Comparison of ENCODE assay signal across 8 mouse cellular contexts in the genomic region with DNA sequence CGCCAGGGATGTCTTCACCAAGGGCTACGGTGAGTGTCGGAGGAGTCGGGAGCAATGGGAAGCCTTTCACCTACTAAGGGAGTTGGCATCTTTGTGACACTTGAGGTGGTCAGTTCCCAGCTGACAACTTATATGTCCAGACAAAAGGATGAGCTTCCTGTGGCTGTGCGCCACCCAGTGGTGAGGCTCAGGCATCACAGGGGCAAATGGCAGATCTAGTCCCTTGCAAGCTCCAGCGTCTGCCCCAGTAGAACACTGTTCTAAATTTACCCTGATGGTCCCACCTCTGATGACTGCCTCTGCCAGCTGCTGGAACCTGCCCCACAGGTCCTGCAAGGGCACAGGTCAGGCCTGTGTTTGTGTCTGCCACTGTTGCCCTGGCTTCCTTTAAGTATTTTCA. TPM values are rescaled to one million over a fixed set of nuclear protein-coding genes. Genes with fewer than 3 reads are reported as not detected.
DNase-seq lines count a peak whose midpoint lies in the region; ATAC-seq and TF ChIP-seq lines count a peak whose summit lies in the region.

No protein-coding gene starts in this region.

- ATAC-seq in hindbrain, embryonic 11.5 days (ENCODE audit: low FRiP score): no peak
- ATAC-seq in lung, embryonic 14.5 days (ENCODE audit: insufficient read depth): no peak; the same call in 1 of the 2 replicates

- H3K4me3 ChIP-seq in left cerebral cortex, adult 2 months: no peak overlapping the region
- H3K4me3 ChIP-seq in embryonic facial prominence, embryonic 10.5 days: no peak overlapping the region
- no peak overlapping the region for H3K4me3 ChIP-seq in hindbrain, embryonic 11.5 days (ENCODE audit: low read depth, low read length)
- no peak overlapping the region for H3K4me3 ChIP-seq in lung, embryonic 14.5 days (ENCODE audit: low read depth, low read length)

- no peaks in the 10 kb centered on the region for H3K27me3 ChIP-seq in embryonic facial prominence, embryonic 10.5 days (replicated peaks; ENCODE audit: low read depth, poor library complexity, severe bottlenecking)
- no peaks in the 10 kb centered on the region for H3K27me3 ChIP-seq in hindbrain, embryonic 11.5 days (ENCODE audit: control insufficient read depth, insufficient read depth, low read length)
- no peaks in the 10 kb centered on the region for H3K27me3 ChIP-seq in lung, embryonic 14.5 days (ENCODE audit: insufficient read depth, low read length)

- H3K9me3 ChIP-seq in embryonic facial prominence, embryonic 10.5 days: no peaks in the 10 kb centered on the region
- no peaks in the 10 kb centered on the region for H3K9me3 ChIP-seq in hindbrain, embryonic 11.5 days (ENCODE audit: control insufficient read depth, low read length)
- no peaks in the 10 kb centered on the region for H3K9me3 ChIP-seq in lung, embryonic 14.5 days (ENCODE audit: low read depth, low read length)

- DNase-seq in left cerebral cortex, adult 2 months (ENCODE audit: extremely low spot score in 1 of 2, low spot score in 2 of 2): peak; percentile 36 to 39
- DNase-seq in left cerebral cortex, adult 8-10 months (ENCODE audit: low spot score in 2 of 2): no peak
- peak; percentile 80 for DNase-seq in R1 (ENCODE audit: low read depth, low spot score)
- DNase-seq in embryonic facial prominence, embryonic 10.5 days (ENCODE audit: low spot score): peak; percentile 69
- peak; percentile 77 for DNase-seq in hindbrain, embryonic 11.5 days (ENCODE audit: low spot score)
- DNase-seq in lung, embryonic 14.5 days: peak; percentile 81
- DNase-seq in right cerebral cortex, postnatal 4 days: peak; percentile 44
- DNase-seq in urinary bladder, postnatal 4 days (ENCODE audit: low spot score in 2 of 2): peak; percentile 44 to 69

- no peak overlapping the region for H3K27ac ChIP-seq in left cerebral cortex, adult 2 months
- no peak overlapping the region for H3K27ac ChIP-seq in embryonic facial prominence, embryonic 10.5 days (replicated peaks)
- no peak overlapping the region for H3K27ac ChIP-seq in hindbrain, embryonic 11.5 days (ENCODE audit: low read depth, low read length)
- no peak overlapping the region for H3K27ac ChIP-seq in lung, embryonic 14.5 days (ENCODE audit: low read depth)

- peak; percentile 86 for TF ChIP-seq CTCF in left cerebral cortex, adult 2 months (IDR thresholded peaks at IDR 0.05)
- peak; percentile 92 for TF ChIP-seq CTCF in lung, embryonic 14.5 days (IDR thresholded peaks at IDR 0.05; ENCODE audit: low read depth)

- H3K9ac ChIP-seq in hindbrain, embryonic 11.5 days (ENCODE audit: low read depth, low read length): no peak overlapping the region
- H3K9ac ChIP-seq in lung, embryonic 14.5 days: no peak overlapping the region

- peaks cover 58% of the 10 kb centered on the region for H3K36me3 ChIP-seq in embryonic facial prominence, embryonic 10.5 days (replicated peaks)
- H3K36me3 ChIP-seq in hindbrain, embryonic 11.5 days (ENCODE audit: control insufficient read depth, insufficient read depth, low read length): 0 out of 2 replicates have a peak, but pooled peaks cover 2% of the 10 kb centered on the region
- H3K36me3 ChIP-seq in lung, embryonic 14.5 days (ENCODE audit: insufficient read depth): peaks cover 47% of the 10 kb centered on the region

- WGBS in embryonic facial prominence, embryonic 10.5 days: 67% methylated on average over 6 of the region's 6 CpGs
- 61% methylated on average over 6 of the region's 6 CpGs for WGBS in hindbrain, embryonic 11.5 days
- 59% methylated on average over 6 of the region's 6 CpGs for WGBS in lung, embryonic 14.5 days

- peaks cover 6% of the 10 kb centered on the region; the same call in 1 of the 2 replicates for H3K4me1 ChIP-seq in embryonic facial prominence, embryonic 10.5 days
- no peaks in the 10 kb centered on the region for H3K4me1 ChIP-seq in hindbrain, embryonic 11.5 days (replicated peaks; ENCODE audit: control insufficient read depth, insufficient read depth, low read length)
- H3K4me1 ChIP-seq in lung, embryonic 14.5 days (ENCODE audit: insufficient read depth): 0 out of 2 replicates have a peak, but pooled peaks cover 8% of the 10 kb centered on the region

- H3K4me2 ChIP-seq in hindbrain, embryonic 11.5 days (replicated peaks; ENCODE audit: low read depth, low read length): no peak overlapping the region
- H3K4me2 ChIP-seq in lung, embryonic 14.5 days: no peak overlapping the region

- intact Hi-C loops in left cerebral cortex, adult 2 months (cut with DNase I): no loop called here

RNA-seq across cellular contexts. Expression of gene Vdac1, which starts 13.7 kb away (rescaled TPM):
- 100 to 1,000 TPM; 518 to 557 TPM for total RNA-seq in left cerebral cortex, adult 2 months (2021)
- 100 to 1,000 TPM; 535 to 581 (median 570) TPM for total RNA-seq in left cerebral cortex, adult 8-10 months (2022)
- polyA plus RNA-seq in embryonic facial prominence, embryonic 10.5 days (2016; fragmentation: Nextera tagmentation; extraction: Ambion mirVana): 204 and 209 TPM in 2 replicates
- 205 and 221 TPM in 2 replicates for polyA plus RNA-seq in hindbrain, embryonic 11.5 days (2014; fragmentation: Nextera tagmentation; extraction: Ambion mirVana)
- polyA plus RNA-seq in lung, embryonic 14.5 days (2014; fragmentation: Nextera tagmentation; extraction: Ambion mirVana): 219 TPM in 2 replicates

RNA-seq across cellular contexts. Expression of gene 9530068E07Rik, which starts 21.9 kb away (rescaled TPM):
- 10 to 100 TPM; 59.2 to 64.2 TPM for total RNA-seq in left cerebral cortex, adult 2 months (2021)
- total RNA-seq in left cerebral cortex, adult 8-10 months (2022): 10 to 100 TPM; 55.4 to 66.6 (median 57.7) TPM
- 165 and 169 TPM in 2 replicates for polyA plus RNA-seq in embryonic facial prominence, embryonic 10.5 days (2016; fragmentation: Nextera tagmentation; extraction: Ambion mirVana)
- polyA plus RNA-seq in hindbrain, embryonic 11.5 days (2014; fragmentation: Nextera tagmentation; extraction: Ambion mirVana): 171 and 175 TPM in 2 replicates
- 235 and 242 TPM in 2 replicates for polyA plus RNA-seq in lung, embryonic 14.5 days (2014; fragmentation: Nextera tagmentation; extraction: Ambion mirVana)

Comparison
In these comparisons a context has a peak if more than half of its experiments do, and no peak if none do; other contexts are left out.
1. DNase-seq: peak in left cerebral cortex, adult 2 months (2 of 2), R1 (single experiment), embryonic facial prominence, embryonic 10.5 days (single experiment), hindbrain, embryonic 11.5 days (single experiment), lung, embryonic 14.5 days (single experiment), right cerebral cortex, postnatal 4 days (single experiment) and urinary bladder, postnatal 4 days (2 of 2); none in left cerebral cortex, adult 8-10 months (0 of 2).